Mouse (Mus musculus): Measurements from ENCODE around the gene Cer1. TPM values are rescaled to one million over a fixed set of nuclear protein-coding genes. Genes with fewer than 3 reads are reported as not detected.

The Cer1 gene
- total and polyA plus RNA-seq, 2 experiments = not detected

- no peaks in the 10 kb centered on the region for H3K36me3 ChIP-seq (ENCODE audit: control insufficient read depth, insufficient read depth, low read length)
- no peaks in the 10 kb centered on the region for H3K4me1 ChIP-seq (ENCODE audit: control insufficient read depth, insufficient read depth, low read length)
- H3K9ac ChIP-seq (ENCODE audit: low read depth, low read length) = no peak overlapping the region
- TF ChIP-seq POLR2A (IDR thresholded peaks at IDR 0.05; ENCODE audit: extremely low read depth, insufficient read depth, low read length) (no peak), CTCF (IDR thresholded peaks at IDR 0.05; ENCODE audit: low read depth, low read length) (no peak)
- no peak overlapping the region for H3K4me3 ChIP-seq (ENCODE audit: insufficient read depth, low read depth, low read length)
- no peak for DNase-seq (ENCODE audit: extremely low read depth, low read depth, low spot score)
- no peak overlapping the region for H3K27ac ChIP-seq (replicated peaks; ENCODE audit: insufficient read depth, low read depth, low read length)
- no peaks in the 10 kb centered on the region for H3K27me3 ChIP-seq (ENCODE audit: control insufficient read depth, insufficient read depth, low read length)
- H3K79me2 ChIP-seq (ENCODE audit: control insufficient read depth, insufficient read depth, low read length) = no peaks in the 10 kb centered on the region
- 81% methylated on average over 4 of the region's 4 CpGs for WGBS
These were observed 12.4 kb downstream of the Cer1 start for GRCm38 (mm10) chr4:82872548-82872947.

GRCm38 (mm10) chr4:82872121-82872520 is 12.8 kb downstream of the Cer1 start:
- Histone ChIP-seq H3K79me2 (ENCODE audit: control insufficient read depth, insufficient read depth, low read length) (no peaks in the 10 kb centered on the region), H3K9ac (ENCODE audit: low read depth, low read length) (no peak overlapping the region), H3K27ac (replicated peaks; ENCODE audit: insufficient read depth, low read depth, low read length) (no peak overlapping the region), H3K4me3 (ENCODE audit: insufficient read depth, low read depth, low read length) (no peak overlapping the region), H3K36me3 (ENCODE audit: control insufficient read depth, insufficient read depth, low read length) (no peaks in the 10 kb centered on the region), H3K4me1 (ENCODE audit: control insufficient read depth, insufficient read depth, low read length) (no peaks in the 10 kb centered on the region), H3K27me3 (ENCODE audit: control insufficient read depth, insufficient read depth, low read length) (no peaks in the 10 kb centered on the region)
- DNase-seq (ENCODE audit: extremely low read depth, low read depth, low spot score) = no peak
- WGBS = 21% methylated on average over 6 of the region's 6 CpGs
- TF ChIP-seq POLR2A (IDR thresholded peaks at IDR 0.05; ENCODE audit: extremely low read depth, insufficient read depth, low read length) (no peak), CTCF (IDR thresholded peaks at IDR 0.05; ENCODE audit: low read depth, low read length) (no peak)

GRCm38 (mm10) chr4:82870931-82871330 is 14.0 kb downstream of the Cer1 start:
- Histone ChIP-seq H3K4me3 (ENCODE audit: insufficient read depth, low read depth, low read length) (no peak overlapping the region), H3K36me3 (ENCODE audit: control insufficient read depth, insufficient read depth, low read length) (no peaks in the 10 kb centered on the region), H3K79me2 (ENCODE audit: control insufficient read depth, insufficient read depth, low read length) (no peaks in the 10 kb centered on the region), H3K27ac (replicated peaks; ENCODE audit: insufficient read depth, low read depth, low read length) (no peak overlapping the region), H3K27me3 (ENCODE audit: control insufficient read depth, insufficient read depth, low read length) (no peaks in the 10 kb centered on the region), H3K9ac (ENCODE audit: low read depth, low read length) (no peak overlapping the region), H3K4me1 (ENCODE audit: control insufficient read depth, insufficient read depth, low read length) (no peaks in the 10 kb centered on the region)
- no peak for TF ChIP-seq POLR2A (IDR thresholded peaks at IDR 0.05; ENCODE audit: extremely low read depth, insufficient read depth, low read length)
- TF ChIP-seq CTCF (IDR thresholded peaks at IDR 0.05; ENCODE audit: low read depth, low read length) = no peak
- 81% methylated on average over 6 of the region's 6 CpGs for WGBS
- no peak for DNase-seq (ENCODE audit: extremely low read depth, low read depth, low spot score)

- Histone ChIP-seq H3K27ac (replicated peaks; ENCODE audit: insufficient read depth, low read depth, low read length) (no peak overlapping the region), H3K79me2 (ENCODE audit: control insufficient read depth, insufficient read depth, low read length) (no peaks in the 10 kb centered on the region), H3K36me3 (ENCODE audit: control insufficient read depth, insufficient read depth, low read length) (no peaks in the 10 kb centered on the region), H3K9ac (ENCODE audit: low read depth, low read length) (no peak overlapping the region), H3K4me3 (ENCODE audit: insufficient read depth, low read depth, low read length) (no peak overlapping the region), H3K27me3 (ENCODE audit: control insufficient read depth, insufficient read depth, low read length) (no peaks in the 10 kb centered on the region), H3K4me1 (ENCODE audit: control insufficient read depth, insufficient read depth, low read length) (no peaks in the 10 kb centered on the region)
- DNase-seq (ENCODE audit: extremely low read depth, low read depth, low spot score) = no peak
- WGBS = 88% methylated on average over 5 of the region's 5 CpGs
- TF ChIP-seq POLR2A (IDR thresholded peaks at IDR 0.05; ENCODE audit: extremely low read depth, insufficient read depth, low read length) = no peak
- no peak for TF ChIP-seq CTCF (IDR thresholded peaks at IDR 0.05; ENCODE audit: low read depth, low read length)
These were observed 17.1 kb downstream of the Cer1 start for GRCm38 (mm10) chr4:82867731-82868445.

GRCm38 (mm10) chr4:82867111-82867510 is 17.8 kb downstream of the Cer1 start:
- Histone ChIP-seq H3K36me3 (ENCODE audit: control insufficient read depth, insufficient read depth, low read length) (no peaks in the 10 kb centered on the region), H3K27me3 (ENCODE audit: control insufficient read depth, insufficient read depth, low read length) (no peaks in the 10 kb centered on the region), H3K9ac (ENCODE audit: low read depth, low read length) (no peak overlapping the region), H3K4me1 (ENCODE audit: control insufficient read depth, insufficient read depth, low read length) (no peaks in the 10 kb centered on the region), H3K27ac (replicated peaks; ENCODE audit: insufficient read depth, low read depth, low read length) (no peak overlapping the region), H3K4me3 (ENCODE audit: insufficient read depth, low read depth, low read length) (no peak overlapping the region), H3K79me2 (ENCODE audit: control insufficient read depth, insufficient read depth, low read length) (no peaks in the 10 kb centered on the region)
- no peak for TF ChIP-seq POLR2A (IDR thresholded peaks at IDR 0.05; ENCODE audit: extremely low read depth, insufficient read depth, low read length)
- TF ChIP-seq CTCF (IDR thresholded peaks at IDR 0.05; ENCODE audit: low read depth, low read length) = no peak
- DNase-seq (ENCODE audit: extremely low read depth, low read depth, low spot score) = no peak
- 67% methylated on average over 4 of the region's 4 CpGs for WGBS

- Histone ChIP-seq H3K27me3 (ENCODE audit: control insufficient read depth, insufficient read depth, low read length) (no peaks in the 10 kb centered on the region), H3K4me3 (ENCODE audit: insufficient read depth, low read depth, low read length) (no peak overlapping the region), H3K36me3 (ENCODE audit: control insufficient read depth, insufficient read depth, low read length) (no peaks in the 10 kb centered on the region), H3K4me1 (ENCODE audit: control insufficient read depth, insufficient read depth, low read length) (no peaks in the 10 kb centered on the region), H3K9ac (ENCODE audit: low read depth, low read length) (no peak overlapping the region), H3K79me2 (ENCODE audit: control insufficient read depth, insufficient read depth, low read length) (no peaks in the 10 kb centered on the region), H3K27ac (replicated peaks; ENCODE audit: insufficient read depth, low read depth, low read length) (no peak overlapping the region)
- no peak for DNase-seq (ENCODE audit: extremely low read depth, low read depth, low spot score)
- 86% methylated on average over 8 of the region's 8 CpGs for WGBS
- TF ChIP-seq CTCF (IDR thresholded peaks at IDR 0.05; ENCODE audit: low read depth, low read length) = no peak
- TF ChIP-seq POLR2A (IDR thresholded peaks at IDR 0.05; ENCODE audit: extremely low read depth, insufficient read depth, low read length) = no peak
These were observed 19.8 kb downstream of the Cer1 start for GRCm38 (mm10) chr4:82864974-82865699.

All from liver, adult 2 months (tissue).